8 mouse cellular contexts compared by ENCODE assay signal in genomic region chr2:84889316-84890044, GRCm38 (mm10). TPM values are rescaled to one million over a fixed set of nuclear protein-coding genes. Genes with fewer than 3 reads are reported as not detected.
DNase-seq lines count a peak whose midpoint lies in the region; ATAC-seq and TF ChIP-seq lines count a peak whose summit lies in the region.

No protein-coding gene starts in this region.

- peak overlapping the region; percentile 44 for H3K4me2 ChIP-seq in kidney, postnatal 0 days (ENCODE audit: low read length)
- peak overlapping the region; percentile 82 for H3K4me2 ChIP-seq in embryonic facial prominence, embryonic 13.5 days
- H3K4me2 ChIP-seq in hindbrain, embryonic 16.5 days (ENCODE audit: low read length) = peak overlapping the region; percentile 48

- H3K27ac ChIP-seq in kidney, postnatal 0 days = no peak overlapping the region
- no peak overlapping the region for H3K27ac ChIP-seq in embryonic facial prominence, embryonic 13.5 days
- no peak overlapping the region for H3K27ac ChIP-seq in hindbrain, embryonic 16.5 days (ENCODE audit: low read depth, low read length)

- H3K36me3 ChIP-seq in kidney, postnatal 0 days (ENCODE audit: insufficient read depth, low read length) = no peaks in the 10 kb centered on the region
- no peaks in the 10 kb centered on the region for H3K36me3 ChIP-seq in embryonic facial prominence, embryonic 13.5 days
- H3K36me3 ChIP-seq in hindbrain, embryonic 16.5 days (ENCODE audit: control insufficient read depth, insufficient read depth, low read length) = no peaks in the 10 kb centered on the region

- 0 out of 2 replicates have a peak, but pooled peaks have one; percentile 1 for ATAC-seq in kidney, postnatal 0 days (replicated peaks; ENCODE audit: low FRiP score, low read depth)
- ATAC-seq in embryonic facial prominence, embryonic 13.5 days (ENCODE audit: insufficient number of reproducible peaks, insufficient read depth, low FRiP score, low TSS enrichment, low read depth) = no peak
- ATAC-seq in hindbrain, embryonic 16.5 days = no peak

- no peak for TF ChIP-seq CTCF in kidney, postnatal 0 days (IDR thresholded peaks at IDR 0.05; ENCODE audit: low read depth)

- WGBS in kidney, postnatal 0 days = 11% methylated on average over 14 of the region's 14 CpGs
- 13% methylated on average over 14 of the region's 14 CpGs for WGBS in embryonic facial prominence, embryonic 13.5 days
- WGBS in hindbrain, embryonic 16.5 days = 11% methylated on average over 14 of the region's 14 CpGs

- DNase-seq in kidney, postnatal 0 days (ENCODE audit: low spot score) = no peak
- DNase-seq in kidney, adult 9 months = no peak
- DNase-seq in naive thymus-derived CD4-positive, alpha-beta T cell, adult 2 months (ENCODE audit: low read depth) = peak; percentile 35
- DNase-seq in cerebellum, adult 9-10 months = no peak
- DNase-seq in adrenal gland, postnatal 14 days = no peak
- no peak for DNase-seq in cerebellum, adult 11 months

- H3K4me1 ChIP-seq in kidney, postnatal 0 days (replicated peaks; ENCODE audit: insufficient read depth, low read length) = peaks cover 12% of the 10 kb centered on the region; the same call in 1 of the 2 replicates
- H3K4me1 ChIP-seq in embryonic facial prominence, embryonic 13.5 days = peaks cover 35% of the 10 kb centered on the region
- H3K4me1 ChIP-seq in hindbrain, embryonic 16.5 days (ENCODE audit: control insufficient read depth, insufficient read depth, low read depth, low read length) = peaks cover 17% of the 10 kb centered on the region

- no peak overlapping the region for H3K9ac ChIP-seq in kidney, postnatal 0 days (ENCODE audit: low read depth, low read length)
- 0 out of 2 replicates have a peak overlapping the region, but pooled peaks have one; percentile 16 for H3K9ac ChIP-seq in embryonic facial prominence, embryonic 13.5 days
- H3K9ac ChIP-seq in hindbrain, embryonic 16.5 days (ENCODE audit: low read depth, low read length) = peak overlapping the region; percentile 30; the same call in 1 of the 2 replicates

- peaks cover 38% of the 10 kb centered on the region for H3K27me3 ChIP-seq in kidney, postnatal 0 days (ENCODE audit: insufficient read depth, low read length)
- peaks cover 73% of the 10 kb centered on the region for H3K27me3 ChIP-seq in embryonic facial prominence, embryonic 13.5 days
- peaks cover 27% of the 10 kb centered on the region for H3K27me3 ChIP-seq in hindbrain, embryonic 16.5 days (replicated peaks; ENCODE audit: control insufficient read depth, insufficient read depth, low read length)

- no peak overlapping the region for H3K4me3 ChIP-seq in kidney, postnatal 0 days (replicated peaks; ENCODE audit: low read depth, low read length)
- peak overlapping the region; percentile 23 for H3K4me3 ChIP-seq in embryonic facial prominence, embryonic 13.5 days
- H3K4me3 ChIP-seq in hindbrain, embryonic 16.5 days (ENCODE audit: low read length) = peak overlapping the region; percentile 29

- H3K9me3 ChIP-seq in kidney, postnatal 0 days (replicated peaks; ENCODE audit: low read length) = no peaks in the 10 kb centered on the region
- no peaks in the 10 kb centered on the region for H3K9me3 ChIP-seq in embryonic facial prominence, embryonic 13.5 days
- no peaks in the 10 kb centered on the region for H3K9me3 ChIP-seq in hindbrain, embryonic 16.5 days (ENCODE audit: control insufficient read depth, low read length)

RNA-seq across cellular contexts. Expression of gene Rtn4rl2, which starts 3.0 kb away (rescaled TPM):
- 1.1 and 1.3 TPM in 2 replicates for polyA plus RNA-seq in kidney, postnatal 0 days (2015; fragmentation: Nextera tagmentation; extraction: Ambion mirVana)
- 1.0 and 1.3 TPM in 2 replicates for polyA plus RNA-seq in embryonic facial prominence, embryonic 13.5 days (2015; fragmentation: Nextera tagmentation; extraction: Ambion mirVana)
- polyA plus RNA-seq in hindbrain, embryonic 16.5 days (2015; fragmentation: Nextera tagmentation; extraction: Ambion mirVana) = 3.0 and 4.5 TPM in 2 replicates
- 1.6 and 2.6 TPM in 2 replicates for total RNA-seq in adrenal gland, postnatal 14 days (2021)

RNA-seq across cellular contexts. Expression of gene Slc43a3, which starts 46.9 kb away (rescaled TPM):
- polyA plus RNA-seq in kidney, postnatal 0 days (2015; fragmentation: Nextera tagmentation; extraction: Ambion mirVana) = 36.7 and 41.4 TPM in 2 replicates
- 32.7 and 33.0 TPM in 2 replicates for polyA plus RNA-seq in embryonic facial prominence, embryonic 13.5 days (2015; fragmentation: Nextera tagmentation; extraction: Ambion mirVana)
- 5.4 and 5.7 TPM in 2 replicates for polyA plus RNA-seq in hindbrain, embryonic 16.5 days (2015; fragmentation: Nextera tagmentation; extraction: Ambion mirVana)
- 62.5 and 91.7 TPM in 2 replicates for total RNA-seq in adrenal gland, postnatal 14 days (2021)

RNA-seq across cellular contexts. Expression of gene Slc43a1, which starts 50.8 kb away (rescaled TPM):
- 8.3 and 8.5 TPM in 2 replicates for polyA plus RNA-seq in kidney, postnatal 0 days (2015; fragmentation: Nextera tagmentation; extraction: Ambion mirVana)
- 16.5 and 17.0 TPM in 2 replicates for polyA plus RNA-seq in embryonic facial prominence, embryonic 13.5 days (2015; fragmentation: Nextera tagmentation; extraction: Ambion mirVana)
- 1.5 and 1.6 TPM in 2 replicates for polyA plus RNA-seq in hindbrain, embryonic 16.5 days (2015; fragmentation: Nextera tagmentation; extraction: Ambion mirVana)
- total RNA-seq in adrenal gland, postnatal 14 days (2021) = 5.2 and 9.3 TPM in 2 replicates
